Mouse (Mus musculus) right cerebral cortex, postnatal 25 days (tissue): ENCODE measurements around the gene Ereg.
A peak's percentile ranks its signal among the peaks of the same experiment; 100 is the strongest.

Source experiments
- DNase-seq: peaks from one replicate; pipeline ENCODE4 v3.0.0; 2022

Gene Ereg

DNA sequence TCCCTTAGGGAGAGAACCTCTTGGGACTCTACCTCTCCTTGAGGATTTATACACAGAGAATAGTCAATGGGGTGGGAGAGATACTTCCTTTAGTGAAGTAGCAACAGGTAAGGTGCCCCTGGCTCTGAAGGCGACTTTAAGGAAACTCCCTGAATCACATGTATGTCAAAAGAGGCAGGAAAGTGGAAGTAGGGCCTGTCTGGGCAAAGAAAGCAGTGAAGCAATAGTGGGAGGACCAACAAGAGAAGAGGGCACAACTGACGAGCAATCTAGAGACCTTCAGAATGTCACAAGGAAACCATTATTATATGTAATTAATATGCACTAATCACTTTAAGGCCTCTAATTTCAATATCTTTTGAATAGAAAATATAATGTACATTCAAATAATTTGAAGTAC is 39.5 kb downstream of the Ereg start:
- DNase-seq: no peak

DNA sequence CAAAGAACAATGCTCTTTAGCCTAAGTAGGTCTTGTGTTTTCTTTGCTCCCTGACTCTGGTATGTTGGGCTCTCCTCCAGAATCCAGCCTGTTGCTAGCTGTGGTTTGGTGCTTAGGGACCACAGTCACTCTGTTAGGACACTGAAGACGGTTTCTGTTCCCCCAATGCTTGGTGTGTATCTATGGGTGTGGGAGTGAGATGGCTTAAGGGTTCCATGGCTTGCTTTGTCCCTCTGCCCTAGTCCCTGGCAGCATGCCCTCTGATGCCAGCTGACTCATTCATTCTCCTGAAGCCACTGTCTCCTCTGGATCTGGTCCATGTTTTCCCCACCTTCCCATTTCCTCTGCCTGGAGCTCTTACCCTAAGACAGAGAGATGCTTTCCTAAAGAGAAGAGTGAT is 40.2 kb downstream of the Ereg start:
- DNase-seq: no peak

GRCm38 (mm10) chr5:91118618-91119017 is 44.2 kb downstream of the Ereg start:
- no peak for DNase-seq

DNA sequence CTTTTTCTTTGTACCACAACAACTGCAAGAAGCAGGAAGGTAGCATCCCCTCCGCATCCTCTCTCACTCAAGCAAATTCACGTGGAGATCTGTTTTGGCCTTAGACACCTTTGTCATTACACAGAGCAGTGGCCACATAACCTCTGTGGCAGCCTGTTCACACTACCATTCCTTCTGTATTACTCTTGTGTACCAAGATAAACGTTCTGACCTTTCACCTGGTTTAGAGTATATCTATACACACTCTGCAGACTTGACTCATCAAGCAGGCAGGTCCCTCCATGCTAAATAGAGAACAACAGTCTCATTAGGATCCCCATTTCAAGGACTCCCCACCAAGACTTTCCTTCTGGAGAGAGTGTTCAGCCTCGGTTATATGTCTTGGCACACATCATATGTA is 49.0 kb downstream of the Ereg start:
- no peak for DNase-seq

DNA sequence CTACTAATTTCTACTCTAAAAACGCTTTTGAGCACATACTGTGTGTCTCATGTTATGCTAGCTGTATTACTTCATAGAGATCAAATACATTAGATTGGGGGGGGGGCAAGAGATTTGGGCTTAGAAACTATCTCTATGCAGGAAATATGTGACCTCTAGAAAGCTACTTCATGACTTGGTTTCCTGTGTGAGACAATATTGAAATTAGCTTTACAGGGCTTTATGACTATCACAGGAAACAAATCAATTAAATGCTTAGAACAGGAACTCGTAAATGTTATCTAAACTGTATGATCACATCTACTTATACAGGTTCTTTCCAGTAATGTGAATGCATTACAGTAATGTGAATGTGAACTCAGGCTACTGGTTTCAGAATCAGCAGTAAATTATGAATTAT is 49.7 kb downstream of the Ereg start:
- no peak for DNase-seq

- DNase-seq: no peak
These were observed 52.2 kb downstream of the Ereg start for GRCm38 (mm10) chr5:91126623-91127022.

GRCm38 (mm10) chr5:91134961-91135360 is 60.5 kb downstream of the Ereg start:
- no peak for DNase-seq

- no peak for DNase-seq
These were observed 64.5 kb downstream of the Ereg start for GRCm38 (mm10) chr5:91138970-91139369.

DNA sequence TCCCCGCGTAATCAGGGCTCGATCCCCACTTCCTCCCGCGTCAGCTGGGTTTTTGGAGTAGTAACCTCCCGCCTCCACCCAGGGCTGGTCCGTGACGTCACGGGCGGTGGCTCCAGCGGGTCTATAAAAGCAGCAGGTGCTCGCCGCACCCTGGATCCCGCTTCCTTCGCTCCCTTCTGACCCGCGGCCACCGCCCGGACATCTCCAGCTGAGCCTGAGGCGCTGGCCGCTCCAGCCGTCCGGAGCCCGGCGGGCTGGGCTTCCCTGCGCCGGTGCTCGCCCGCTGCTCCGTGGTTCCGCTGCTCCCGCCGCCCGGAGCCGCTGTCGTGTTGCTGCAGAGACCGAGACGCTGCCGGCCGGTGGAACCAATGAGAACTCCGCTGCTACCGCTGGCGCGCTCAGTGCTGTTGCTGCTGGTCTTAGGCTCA is 65.0 kb downstream of the Ereg start, which contains the start of gene Areg:
Areg (plus strand) TSS at position 154 of the 428 bp plus-strand sequence.
- peak; percentile 63 for DNase-seq

DNA sequence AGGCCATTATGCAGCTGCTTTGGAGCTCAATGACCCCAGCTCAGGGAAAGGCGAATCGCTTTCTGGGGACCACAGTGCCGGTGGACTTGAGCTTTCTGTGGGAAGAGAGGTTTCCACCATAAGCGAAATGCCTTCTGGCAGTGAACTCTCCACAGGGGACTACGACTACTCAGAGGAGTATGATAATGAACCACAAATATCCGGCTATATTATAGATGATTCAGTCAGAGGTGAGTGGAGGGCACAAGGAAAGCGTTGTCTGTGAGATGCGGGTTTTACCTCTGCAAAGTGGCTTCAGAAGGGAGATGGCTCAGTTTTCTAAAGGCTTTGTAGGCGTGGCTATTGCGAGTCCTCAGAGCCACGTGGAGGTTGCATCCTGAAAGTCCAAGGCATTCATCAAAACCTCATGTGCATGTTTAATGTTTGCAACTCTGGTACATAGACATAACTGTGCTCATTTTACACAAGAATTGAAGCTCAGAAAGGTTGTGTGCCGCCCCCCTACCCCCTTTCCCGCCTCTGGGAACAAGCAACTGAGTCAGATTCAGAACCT is 66.5 kb downstream of the Ereg start:
- no peak for DNase-seq
